Mouse (Mus musculus): ENCODE data around the gene Lrrc3b. TPM values are rescaled to one million over a fixed set of nuclear protein-coding genes. Genes with fewer than 3 reads are reported as not detected.
A peak's percentile ranks its signal among the peaks of the same experiment; 100 is the strongest.

The Lrrc3b gene
- 1 to 10 TPM; 1.8 to 2.0 TPM for total RNA-seq (2021)
- long read RNA-seq, experiment 1, partial matches to known transcripts = 0 of 1 reads
- long read RNA-seq, experiment 1, other reads (novel, unspliced or antisense) = 0 of 1 reads
- long read RNA-seq, experiment 2, partial matches to known transcripts = 1 of 1 reads
- long read RNA-seq, experiment 2, other reads (novel, unspliced or antisense) = 0 of 1 reads

DNA sequence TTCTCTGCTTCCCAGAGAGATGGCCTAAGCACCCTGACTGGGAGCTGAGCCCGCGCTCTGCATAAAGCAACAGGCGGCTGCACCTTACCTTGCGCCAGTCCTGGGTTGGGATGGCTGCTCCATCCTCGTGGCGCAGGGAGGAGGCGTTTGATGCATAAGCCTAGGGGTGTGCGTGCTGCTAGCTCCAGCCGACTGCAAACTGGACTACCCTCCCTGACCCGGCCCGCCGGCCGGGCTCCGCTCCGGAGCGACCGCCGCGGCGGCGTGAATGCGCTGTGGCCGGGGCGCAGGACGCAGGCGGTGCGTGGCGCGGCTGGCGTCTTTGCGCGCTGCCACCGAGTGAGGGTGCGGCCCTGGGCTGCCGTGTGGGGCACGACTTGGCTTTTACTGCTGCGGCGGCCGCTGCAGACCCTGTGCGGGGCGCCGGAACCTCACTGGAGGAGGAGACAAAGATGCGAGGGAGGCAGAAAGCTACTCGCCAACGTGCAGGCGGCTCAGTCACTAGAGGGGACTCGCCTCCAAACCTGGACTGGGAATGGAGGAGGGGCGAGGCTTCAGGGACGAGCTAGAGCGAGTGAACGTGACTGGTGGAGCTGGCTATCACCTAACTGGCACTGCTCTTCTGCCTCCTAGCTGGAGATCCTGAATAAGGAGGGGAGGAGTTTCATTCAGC lies at the start of gene Lrrc3b:
TSS of gene Lrrc3b (minus strand) at position 503 of the 673 bp plus-strand sequence.
- DNase-seq = peak; percentile 7 to 16
- intact Hi-C loops (cut with DNase I) = no loop called here

DNA sequence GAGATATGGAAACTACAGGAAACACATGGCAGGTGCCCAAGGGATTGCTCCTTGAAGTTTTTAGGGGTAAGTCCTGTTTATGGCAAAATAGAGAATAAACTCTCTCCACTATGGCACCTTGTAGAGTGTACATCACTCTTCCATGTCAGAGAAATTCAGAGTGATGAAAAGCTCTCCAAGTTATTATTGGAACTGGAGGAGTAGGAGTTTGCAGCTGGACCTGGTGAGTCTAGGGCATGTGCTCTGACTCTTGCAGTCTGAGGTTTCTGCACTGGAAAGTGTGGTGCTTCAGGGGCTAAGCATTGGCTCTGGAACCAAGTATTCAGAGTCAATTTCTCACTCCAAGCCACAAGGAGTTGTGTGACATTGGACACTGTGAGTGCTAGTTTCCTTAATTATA lies 38.9 kb upstream of the Lrrc3b start:
- intact Hi-C loops (cut with DNase I) = no loop called here

GRCm38 (mm10) chr14:15438096-15438484 lies 697 bp downstream of the Lrrc3b start:
- DNase-seq = no peak
- intact Hi-C loops (cut with DNase I) = no loop called here

More for the DNA sequence above, 38.9 kb upstream of the Lrrc3b start:
- no peak for DNase-seq

GRCm38 (mm10) chr14:15437501-15437941 lies 1.3 kb downstream of the Lrrc3b start:
- intact Hi-C loops (cut with DNase I) = no loop called here
- DNase-seq = no peak

GRCm38 (mm10) chr14:15437046-15437445 lies 1.7 kb downstream of the Lrrc3b start:
- no peak for DNase-seq
- intact Hi-C loops (cut with DNase I) = no loop called here

- intact Hi-C loops (cut with DNase I) = no loop called here
- no peak for DNase-seq
Measured at GRCm38 (mm10) chr14:15436586-15436985, 2.2 kb downstream of the Lrrc3b start.

GRCm38 (mm10) chr14:15432396-15432795 lies 6.4 kb downstream of the Lrrc3b start:
- no peak for DNase-seq
- intact Hi-C loops (cut with DNase I) = no loop called here

DNA sequence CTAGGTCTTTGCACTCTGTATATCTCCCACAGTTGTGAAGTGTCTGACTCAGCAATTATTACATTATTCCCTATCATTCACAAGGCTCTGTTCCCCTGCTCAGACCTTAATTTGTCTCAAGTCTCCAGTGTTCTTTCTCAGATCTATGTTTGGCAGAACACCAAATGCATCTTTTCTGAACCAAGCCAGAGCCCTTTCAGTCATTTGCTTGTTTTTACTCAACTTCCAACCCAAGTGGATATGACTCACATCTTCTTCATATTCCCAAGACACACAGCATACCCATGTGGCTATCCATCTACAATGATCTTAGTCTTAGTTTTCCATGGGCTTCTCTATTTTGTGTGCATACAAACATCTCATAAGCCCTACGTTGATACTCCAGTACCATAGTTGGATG lies 17.2 kb downstream of the Lrrc3b start:
- intact Hi-C loops (cut with DNase I) = no loop called here
- DNase-seq = no peak

DNA sequence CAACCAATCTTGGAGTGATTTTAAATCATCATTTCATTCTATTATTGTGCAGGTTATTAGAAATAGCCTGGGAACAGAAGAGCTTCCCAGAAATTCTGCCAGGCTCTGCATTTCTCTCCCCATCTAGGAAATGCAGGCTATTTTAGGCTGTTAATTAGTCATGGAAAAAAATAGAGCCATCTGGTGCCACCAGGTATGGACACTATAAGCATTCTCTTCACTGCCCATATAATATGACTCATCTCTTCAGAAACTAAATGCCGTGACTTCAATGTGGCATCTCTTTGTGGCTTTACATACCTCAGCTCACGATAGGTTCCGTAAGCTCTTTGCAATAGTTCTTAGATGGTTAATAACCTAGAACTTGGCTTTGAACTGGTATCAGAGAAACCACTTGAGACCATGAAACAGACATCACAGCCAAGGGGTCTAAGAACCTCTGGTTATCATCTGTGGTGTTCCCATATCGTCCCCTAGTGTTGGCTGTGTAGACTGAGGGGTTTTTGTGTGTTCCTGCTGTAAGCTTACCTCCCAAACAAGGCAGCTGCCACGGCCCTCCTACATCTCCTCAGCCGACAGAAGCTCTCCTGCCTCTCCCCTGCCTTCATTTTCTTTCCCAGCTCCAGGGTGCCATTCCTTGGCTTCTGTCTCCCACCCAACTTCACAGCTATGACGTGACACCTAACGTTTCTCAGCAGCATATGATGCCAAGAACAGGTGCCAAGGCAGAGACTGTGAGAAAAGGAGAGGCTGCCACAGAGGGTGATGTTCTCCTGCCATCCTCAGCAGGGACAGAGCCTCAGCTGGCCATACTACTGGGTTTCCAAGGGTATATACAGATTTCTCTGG lies 27.9 kb downstream of the Lrrc3b start:
- no peak for DNase-seq
- intact Hi-C loops (cut with DNase I) = no loop called here

DNA sequence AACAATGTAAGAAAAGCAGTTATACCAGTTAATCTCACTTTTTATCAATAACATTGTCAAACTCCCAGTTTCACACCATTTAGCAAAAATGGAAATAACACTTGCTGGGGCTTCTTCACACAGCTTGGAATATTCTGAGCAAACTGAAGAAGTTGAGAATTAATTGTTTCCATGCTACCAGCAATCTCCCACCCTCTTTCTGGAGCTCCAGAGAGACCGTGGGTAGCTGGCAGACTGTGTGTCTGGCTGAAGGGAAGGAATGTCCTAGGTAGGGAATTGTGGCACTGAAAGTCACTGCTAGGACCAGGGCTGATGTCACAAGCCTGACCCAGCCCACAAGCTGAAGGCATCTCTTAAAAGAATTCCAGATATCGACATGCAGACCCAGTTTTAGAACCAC lies 53.3 kb downstream of the Lrrc3b start:
- DNase-seq = no peak
- intact Hi-C loops (cut with DNase I) = no loop called here

DNA sequence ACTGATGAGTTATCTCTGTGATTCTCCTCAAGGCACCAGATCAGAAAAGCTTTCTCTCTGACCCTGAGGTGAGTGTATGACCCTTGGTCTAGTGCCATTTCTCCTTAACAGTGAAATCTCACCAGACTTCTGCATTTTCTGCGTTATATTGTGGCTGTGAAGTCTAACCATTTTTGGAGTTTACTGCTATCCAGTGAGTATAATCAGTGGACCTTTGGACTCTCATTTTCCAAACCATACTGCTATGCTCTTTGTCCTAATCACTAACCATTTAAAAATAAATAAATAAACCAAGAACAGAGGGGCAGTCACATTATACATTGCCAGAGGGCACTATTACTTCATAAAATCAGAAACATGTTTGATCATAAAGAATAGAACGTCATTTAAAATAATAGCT lies 53.8 kb downstream of the Lrrc3b start:
- DNase-seq = no peak
- intact Hi-C loops (cut with DNase I) = no loop called here

GRCm38 (mm10) chr14:15384532-15384931 lies 54.3 kb downstream of the Lrrc3b start:
- intact Hi-C loops (cut with DNase I) = no loop called here
- DNase-seq = no peak

DNA sequence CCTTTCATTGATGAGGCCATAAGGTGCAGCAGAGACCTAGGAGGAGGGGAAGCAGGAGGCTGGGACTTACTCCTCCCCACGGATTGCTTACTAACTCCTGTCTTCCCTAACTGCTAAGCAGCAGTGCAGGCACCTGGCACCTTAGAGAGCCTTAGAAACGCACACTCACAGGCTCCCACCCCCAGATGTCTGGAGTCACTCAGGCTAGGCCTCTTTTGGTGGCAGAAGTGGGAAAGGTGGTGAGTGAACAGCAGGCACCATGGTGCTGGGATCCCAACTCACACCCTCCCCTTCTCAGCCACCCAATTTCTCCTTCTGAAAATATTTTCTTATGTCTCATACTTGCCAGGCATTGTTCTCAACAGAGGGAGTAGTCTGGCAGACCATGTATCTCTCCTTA lies 55.7 kb downstream of the Lrrc3b start:
- intact Hi-C loops (cut with DNase I) = no loop called here
- DNase-seq = no peak

DNA sequence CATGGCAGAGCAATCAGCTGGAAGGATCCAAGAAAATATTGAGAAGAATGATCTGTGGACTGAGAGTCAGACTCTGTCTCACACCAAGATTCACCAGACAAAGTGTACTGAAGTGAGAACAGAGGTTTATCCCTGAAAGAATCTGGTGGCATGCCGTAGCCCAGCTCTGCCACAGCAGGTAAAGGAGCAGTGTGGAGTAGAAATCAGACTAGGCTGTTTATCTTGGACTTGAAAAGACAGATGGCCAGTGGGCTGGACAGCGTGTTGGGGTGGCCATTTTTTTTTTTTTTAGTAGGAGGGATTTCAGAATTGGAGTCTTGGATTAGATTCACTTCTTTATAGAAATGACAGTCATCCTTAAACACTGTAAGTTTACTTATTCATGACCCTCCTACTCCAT lies 61.4 kb downstream of the Lrrc3b start:
- DNase-seq = no peak
- intact Hi-C loops (cut with DNase I) = no loop called here

GRCm38 (mm10) chr14:15376786-15377185 lies 62.0 kb downstream of the Lrrc3b start:
- intact Hi-C loops (cut with DNase I) = no loop called here

GRCm38 (mm10) chr14:15374271-15374670 lies 64.5 kb downstream of the Lrrc3b start:
- DNase-seq = no peak
- intact Hi-C loops (cut with DNase I) = no loop called here

More at GRCm38 (mm10) chr14:15376786-15377185, 62.0 kb downstream of the Lrrc3b start:
- DNase-seq = no peak

DNA sequence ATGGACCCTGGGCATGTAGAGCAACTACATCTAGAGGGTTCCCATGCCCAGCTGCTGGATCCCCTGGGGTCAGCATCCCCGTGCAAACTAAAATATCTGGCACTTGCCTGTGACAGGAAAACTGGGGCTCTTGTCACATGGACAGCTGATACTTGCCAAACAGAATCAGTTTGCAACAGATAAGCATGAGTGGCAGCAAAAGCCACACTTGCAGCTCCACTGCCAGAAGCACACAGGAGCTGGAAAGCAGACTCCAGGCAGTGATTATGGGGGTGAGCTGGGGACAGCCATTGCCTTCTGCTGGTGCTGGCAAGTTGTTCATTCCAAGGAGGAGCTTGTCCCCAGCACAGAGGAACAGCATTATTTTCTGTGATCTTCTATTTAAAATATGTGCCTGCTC lies 65.8 kb downstream of the Lrrc3b start:
- intact Hi-C loops (cut with DNase I) = no loop called here
- DNase-seq = no peak

- intact Hi-C loops (cut with DNase I) = loop anchor here (5.0 kb wide), 1 partner anchor 617 kb away; no protein-coding TSS in a partner anchor
- no peak for DNase-seq
Measured at GRCm38 (mm10) chr14:15365045-15365444, 73.7 kb downstream of the Lrrc3b start.

GRCm38 (mm10) chr14:15359893-15360292 lies 78.9 kb downstream of the Lrrc3b start:
- intact Hi-C loops (cut with DNase I) = loop anchor here (5.0 to 10.0 kb wide), 2 partner anchors 522 to 1025 kb away; no protein-coding TSS in a partner anchor
- no peak for DNase-seq

GRCm38 (mm10) chr14:15359134-15359533 lies 79.7 kb downstream of the Lrrc3b start:
- intact Hi-C loops (cut with DNase I) = loop anchor here (5.0 to 10.0 kb wide), 2 partner anchors 523 to 1026 kb away; no protein-coding TSS in a partner anchor

GRCm38 (mm10) chr14:15355512-15355911 lies 83.3 kb downstream of the Lrrc3b start:
- peak; percentile 65 to 73 for DNase-seq
- intact Hi-C loops (cut with DNase I) = loop anchor here (5.0 to 10.0 kb wide), 2 partner anchors 527 to 1029 kb away; no protein-coding TSS in a partner anchor

More at GRCm38 (mm10) chr14:15359134-15359533, 79.7 kb downstream of the Lrrc3b start:
- no peak for DNase-seq
